Mouse (Mus musculus): ENCODE measurements around the gene Psmd4.

GRCm38 (mm10) chr3:95029953-95030352 is 12.5 kb downstream of the Psmd4 start:
- TF ChIP-seq CEBPB (IDR thresholded peaks at IDR 0.05; ENCODE audit: insufficient read depth, poor library complexity, severe bottlenecking): no peak
- TF ChIP-seq POLR2A (IDR thresholded peaks at IDR 0.05; ENCODE audit: insufficient read length, low read depth): no peak
- no peak for TF ChIP-seq POLR2AphosphoS2 (IDR thresholded peaks at IDR 0.05; ENCODE audit: insufficient read length, low read depth)
- TF ChIP-seq MAX (IDR thresholded peaks at IDR 0.05; ENCODE audit: low read depth): no peak
- no peak for TF ChIP-seq TCF12 (IDR thresholded peaks at IDR 0.05; ENCODE audit: insufficient read depth, poor library complexity, severe bottlenecking)
- no peak for TF ChIP-seq USF1 (IDR thresholded peaks at IDR 0.05; ENCODE audit: low read depth)
- no peak for TF ChIP-seq SRF (IDR thresholded peaks at IDR 0.05; ENCODE audit: control insufficient read depth, insufficient read length, low read depth)
